8 mouse cellular contexts compared by ENCODE assay signal in the genomic region with DNA sequence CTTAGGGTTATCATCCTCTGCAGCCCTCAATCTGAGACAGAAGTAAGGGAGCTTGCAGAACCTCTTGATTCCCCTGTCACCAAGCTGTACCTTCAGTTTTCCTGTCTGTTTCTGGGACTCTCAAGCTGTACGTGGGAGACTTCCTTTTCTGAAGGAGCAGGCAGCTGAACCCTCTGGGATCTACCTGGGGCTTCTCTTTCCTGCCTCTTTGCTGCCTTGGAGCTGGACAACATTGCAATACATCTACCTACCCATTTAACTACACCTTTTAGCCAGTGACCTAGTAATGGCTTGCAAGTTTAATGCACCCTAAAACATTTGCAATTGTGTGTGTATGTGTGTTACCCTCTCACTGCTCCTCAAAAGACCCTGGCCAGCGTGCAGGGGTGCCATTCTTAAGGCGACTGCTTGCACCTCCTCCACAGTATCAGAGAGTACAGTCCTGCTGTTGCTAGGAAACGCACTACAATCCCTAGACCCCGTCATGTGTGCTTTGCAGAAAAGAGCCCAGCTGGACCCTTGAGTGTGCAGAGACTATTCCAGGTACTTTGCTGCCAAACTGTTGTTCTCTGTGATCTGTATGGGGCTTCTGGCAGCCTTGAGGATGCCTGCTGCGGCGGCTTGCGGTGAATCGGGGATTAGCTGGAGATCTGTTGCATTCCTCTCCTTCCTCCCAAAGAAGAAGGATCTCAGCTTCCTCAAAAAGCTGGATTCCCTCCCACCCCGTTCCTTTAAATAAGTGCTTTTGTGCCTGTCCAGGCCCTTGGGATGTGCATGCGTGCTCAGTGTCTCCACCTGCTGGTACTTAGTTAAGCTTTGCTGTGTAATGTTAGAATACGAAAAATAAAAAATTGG. TPM values are rescaled to one million over a fixed set of nuclear protein-coding genes. Genes with fewer than 3 reads are reported as not detected.
DNase-seq lines count a peak whose midpoint lies in the region; ATAC-seq and TF ChIP-seq lines count a peak whose summit lies in the region.

No protein-coding gene starts in this region.

- no peak overlapping the region for H3K27ac ChIP-seq in intestine, embryonic 14.5 days (ENCODE audit: low read depth)
- peak overlapping the region; percentile 20; the same call in 1 of the 2 replicates for H3K27ac ChIP-seq in left cerebral cortex, adult 2 months
- H3K27ac ChIP-seq in small intestine, adult 2 months (ENCODE audit: insufficient read depth, low read depth, low read length) = no peak overlapping the region

- intact Hi-C loops in heart, postnatal 25 days (cut with DNase I) = loop anchor here (2.0 to 10.0 kb wide), 3 partner anchors 179 to 1679 kb away; a partner anchor contains a TSS
- intact Hi-C loops in left cerebral cortex, adult 2 months (cut with DNase I) = loop anchor here (1.0 kb wide), 1 partner anchor 383 kb away; no protein-coding TSS in a partner anchor

- peak; percentile 85 for DNase-seq in heart, adult 11 months
- no peak for DNase-seq in heart, postnatal 25 days (ENCODE audit: low spot score)
- DNase-seq in cerebellum, postnatal 4 days (ENCODE audit: low spot score in 2 of 2) = peak; percentile 21 to 59
- peak; percentile 33 for DNase-seq in gastrocnemius, postnatal 10 days
- peak; percentile 70 for DNase-seq in intestine, embryonic 14.5 days (ENCODE audit: low spot score)
- peak; percentile 50 to 56 for DNase-seq in left cerebral cortex, adult 2 months (ENCODE audit: extremely low spot score in 1 of 2, low spot score in 2 of 2)
- DNase-seq in mesoderm, embryonic 11.5 days (ENCODE audit: low read depth, low spot score) = peak; percentile 86

- no peaks in the 10 kb centered on the region for H3K27me3 ChIP-seq in intestine, embryonic 14.5 days (replicated peaks; ENCODE audit: control insufficient read depth, insufficient read depth, low read length)
- no peaks in the 10 kb centered on the region for H3K27me3 ChIP-seq in small intestine, adult 2 months (ENCODE audit: control insufficient read depth, insufficient read depth, low read length)

- H3K36me3 ChIP-seq in intestine, embryonic 14.5 days (ENCODE audit: control insufficient read depth, insufficient read depth, low read length) = no peaks in the 10 kb centered on the region
- no peaks in the 10 kb centered on the region for H3K36me3 ChIP-seq in small intestine, adult 2 months (ENCODE audit: control insufficient read depth, insufficient read depth, low read length)

- peak; percentile 78 for ATAC-seq in intestine, embryonic 14.5 days (replicated peaks; ENCODE audit: low FRiP score, low TSS enrichment, low read depth)

- H3K9me3 ChIP-seq in intestine, embryonic 14.5 days (ENCODE audit: control insufficient read depth, low read length) = no peaks in the 10 kb centered on the region

- peak; percentile 89 for TF ChIP-seq CTCF in left cerebral cortex, adult 2 months (IDR thresholded peaks at IDR 0.05)
- peak; percentile 67; the same call in 1 of the 2 replicates for TF ChIP-seq CTCF in small intestine, adult 2 months (IDR thresholded peaks at IDR 0.05; ENCODE audit: extremely low read depth, insufficient read length, insufficient replicate concordance, low read depth, low read length)

- H3K4me1 ChIP-seq in intestine, embryonic 14.5 days (replicated peaks; ENCODE audit: control insufficient read depth, insufficient read depth, low read length) = 0 out of 2 replicates have a peak, but pooled peaks cover 8% of the 10 kb centered on the region
- H3K4me1 ChIP-seq in small intestine, adult 2 months (ENCODE audit: control insufficient read depth, insufficient read depth, insufficient read length, low read length) = no peaks in the 10 kb centered on the region

- WGBS in intestine, embryonic 14.5 days = 15% methylated on average over 12 of the region's 12 CpGs
- WGBS in small intestine, adult 2 months = 37% methylated on average over 12 of the region's 12 CpGs

- peak overlapping the region; percentile 40 for H3K4me2 ChIP-seq in intestine, embryonic 14.5 days (ENCODE audit: low read length)

- H3K4me3 ChIP-seq in intestine, embryonic 14.5 days (ENCODE audit: low read depth, low read length) = no peak overlapping the region
- peak overlapping the region; percentile 7 for H3K4me3 ChIP-seq in left cerebral cortex, adult 2 months
- H3K4me3 ChIP-seq in small intestine, adult 2 months (ENCODE audit: low read depth, low read length) = no peak overlapping the region

- TF ChIP-seq POLR2A in small intestine, adult 2 months (IDR thresholded peaks at IDR 0.05; ENCODE audit: low read depth, low read length) = no peak

- H3K9ac ChIP-seq in intestine, embryonic 14.5 days (ENCODE audit: low read length) = no peak overlapping the region

RNA-seq across cellular contexts. Expression of a gene that starts 35.9 kb away (rescaled TPM):
- total RNA-seq in heart, postnatal 25 days (2021) = 10 to 100 TPM; 15.9 to 18.2 TPM
- total RNA-seq in gastrocnemius, postnatal 10 days (2021) = 10 to 100 TPM in 1 of 2 experiments, 1 to 10 TPM in 1; 8.4 to 10.4 TPM
- polyA plus RNA-seq in intestine, embryonic 14.5 days (2014; fragmentation: Nextera tagmentation; extraction: Ambion mirVana) = 7.3 and 9.5 TPM in 2 replicates
- total RNA-seq in left cerebral cortex, adult 2 months (2021) = 10 to 100 TPM; 17.1 to 19.3 TPM
- 2.3 and 5.0 TPM in 2 replicates for polyA plus RNA-seq in small intestine, adult 2 months (2012; rRNA removed)
